Mouse (Mus musculus): ENCODE measurements around the gene Aurka.

Gene Aurka

GRCm38 (mm10) chr2:172370411-172371223, at the start of gene Aurka, which contains the start of gene Cstf1:
Gene Aurka, minus strand, starts transcription at chr2:172370535.
Gene Cstf1, plus strand, starts transcription at chr2:172370681.
- in situ Hi-C loops (cut with MboI; ENCODE audit: unreplicated experiment in 2 of 2), result loop anchor here in 1 of 2 experiments (25.0 kb wide), 1 partner anchor 1292 kb away; the partner anchor contains the start of gene Rab22a

DNA sequence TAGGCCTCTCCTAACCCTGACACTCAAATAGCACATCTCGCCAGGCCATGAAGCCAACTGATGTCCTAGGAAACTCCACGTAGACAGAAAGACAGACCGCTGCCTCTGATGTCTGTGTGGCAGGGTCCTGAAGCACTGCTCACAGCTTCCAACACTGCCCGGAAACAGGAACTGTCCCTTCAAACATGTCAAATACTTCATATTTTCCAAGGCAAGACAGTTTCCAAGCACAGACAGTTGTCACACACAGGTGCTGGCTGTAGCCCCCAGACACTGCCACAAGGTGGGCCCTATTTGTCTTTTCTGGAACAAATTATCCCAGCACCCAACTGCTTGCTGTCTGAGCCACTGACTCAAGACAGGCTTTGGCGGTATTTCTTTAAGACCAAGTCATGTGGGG, 47.9 kb upstream of the Aurka start:
- in situ Hi-C loops (cut with MboI; ENCODE audit: unreplicated experiment in 2 of 2), result no loop called here

DNA sequence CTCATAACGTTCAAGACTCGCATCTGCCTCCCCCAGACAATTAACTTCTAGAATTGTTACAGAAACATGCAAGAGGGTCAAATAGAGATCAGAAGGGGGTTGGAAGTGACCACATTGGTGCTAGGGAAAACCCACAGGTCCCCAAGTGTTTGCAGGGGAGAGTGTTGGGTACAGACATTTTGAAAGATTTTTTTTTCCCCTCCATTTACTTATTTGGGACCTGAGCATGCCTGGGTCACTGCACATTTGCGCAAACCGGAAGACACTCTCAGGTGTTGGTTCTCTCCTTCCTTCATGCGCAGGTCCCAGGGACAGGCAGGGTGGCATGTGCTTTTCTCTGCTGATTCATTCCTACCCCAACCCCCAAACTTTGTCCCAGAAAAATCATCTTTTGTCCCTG, 46.5 kb upstream of the Aurka start:
- in situ Hi-C loops (cut with MboI; ENCODE audit: unreplicated experiment in 2 of 2), result no loop called here

DNA sequence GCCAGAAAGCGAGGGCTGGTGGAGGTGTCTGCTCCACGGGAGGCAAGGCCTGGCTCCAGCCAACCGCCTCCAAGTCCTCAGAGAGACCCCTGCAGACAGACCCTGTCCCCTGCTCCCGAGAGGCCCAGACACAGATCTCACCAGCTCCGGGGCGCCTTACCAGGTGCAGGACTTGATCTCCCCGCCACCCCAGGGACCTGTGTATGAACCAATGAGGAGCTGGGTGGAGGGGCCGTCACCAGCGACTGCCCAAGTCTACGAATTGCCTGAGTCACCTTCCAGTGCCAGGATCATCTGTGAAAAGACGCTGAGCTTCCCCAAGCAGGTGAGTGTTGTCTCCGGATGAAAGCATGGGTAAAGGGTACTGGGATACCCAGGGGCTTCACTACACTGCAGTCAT, 45.9 kb upstream of the Aurka start:
- in situ Hi-C loops (cut with MboI; ENCODE audit: unreplicated experiment in 2 of 2), result no loop called here

DNA sequence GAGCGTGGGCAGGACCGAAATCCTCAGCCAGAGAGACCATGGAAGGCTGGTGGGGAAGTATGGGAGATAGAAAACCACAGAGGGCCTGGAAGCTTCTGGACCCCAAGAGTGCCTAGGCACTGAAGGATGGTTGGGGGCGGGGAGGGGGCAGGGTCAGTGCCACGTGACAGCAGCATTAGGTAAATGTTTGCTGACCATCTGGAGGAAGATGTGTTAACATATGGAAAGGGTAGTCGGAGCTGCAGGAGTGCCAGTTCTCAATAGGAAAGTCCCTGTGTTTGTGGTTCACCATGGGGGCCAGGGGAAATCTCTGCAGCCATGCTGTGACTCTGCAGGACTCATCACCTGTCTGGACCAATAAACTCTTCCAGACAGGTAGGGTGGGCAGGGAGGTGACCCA, 43.6 kb upstream of the Aurka start:
- in situ Hi-C loops (cut with MboI; ENCODE audit: unreplicated experiment in 2 of 2), result no loop called here

DNA sequence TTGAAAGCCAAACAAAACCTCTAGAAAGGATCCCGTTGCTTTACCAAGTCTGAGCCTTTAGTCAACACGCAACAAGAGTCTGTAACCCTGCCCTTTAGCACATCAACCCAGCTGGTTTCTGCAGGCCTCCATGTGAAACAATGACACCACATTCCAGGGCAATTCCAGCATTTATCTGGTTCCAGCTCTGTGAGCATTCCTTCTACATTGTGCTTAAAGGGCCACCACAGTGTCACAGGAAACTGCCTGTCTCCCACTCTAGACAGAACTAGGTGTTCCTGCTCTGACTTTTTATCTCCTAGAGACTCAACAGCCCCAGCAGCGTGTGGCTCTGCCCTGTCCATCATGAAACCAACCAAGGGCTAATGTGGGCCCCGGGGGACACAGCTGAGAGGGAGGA, 42.9 kb upstream of the Aurka start:
- in situ Hi-C loops (cut with MboI; ENCODE audit: unreplicated experiment in 2 of 2), result no loop called here

DNA sequence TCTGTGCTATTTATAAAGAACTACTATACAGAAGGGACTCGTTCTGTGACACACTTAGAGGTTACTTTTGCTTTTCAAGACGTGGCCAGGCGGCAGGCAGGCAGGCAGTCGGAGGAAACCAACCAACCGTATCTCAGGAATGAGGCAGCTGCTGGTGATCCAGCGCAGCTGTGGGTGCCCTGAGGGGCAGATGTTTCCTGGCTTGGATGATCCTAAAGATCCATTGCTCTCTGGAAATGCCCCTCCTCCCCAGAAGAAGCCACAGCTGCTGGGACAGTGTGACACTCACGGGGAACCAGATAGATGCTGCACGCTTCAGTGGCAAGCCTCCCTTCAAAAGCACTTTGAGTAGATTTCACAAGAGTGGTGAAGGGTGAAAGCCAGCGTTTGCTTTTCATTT, 42.1 kb upstream of the Aurka start:
- in situ Hi-C loops (cut with MboI; ENCODE audit: unreplicated experiment in 2 of 2), result no loop called here

DNA sequence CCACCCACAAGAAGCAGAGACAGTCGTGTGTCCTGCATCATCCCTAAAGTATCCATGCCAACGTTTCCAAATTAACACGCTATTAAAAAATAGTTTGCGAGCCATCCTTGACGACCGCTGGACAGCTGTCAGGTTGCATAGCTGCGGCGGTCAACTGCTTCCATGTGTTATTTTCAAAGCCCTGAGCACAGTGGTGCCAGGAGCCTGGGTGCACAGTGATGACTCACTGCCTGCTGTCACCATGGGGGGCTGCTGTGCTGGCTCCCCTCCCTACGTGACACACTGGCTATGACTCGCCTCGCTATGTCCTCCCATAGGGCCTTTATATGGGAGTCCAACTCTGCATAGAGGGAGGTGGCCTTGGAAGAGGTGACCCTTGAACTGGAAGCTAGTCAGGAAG, 40.8 kb upstream of the Aurka start:
- in situ Hi-C loops (cut with MboI; ENCODE audit: unreplicated experiment in 2 of 2), result no loop called here

DNA sequence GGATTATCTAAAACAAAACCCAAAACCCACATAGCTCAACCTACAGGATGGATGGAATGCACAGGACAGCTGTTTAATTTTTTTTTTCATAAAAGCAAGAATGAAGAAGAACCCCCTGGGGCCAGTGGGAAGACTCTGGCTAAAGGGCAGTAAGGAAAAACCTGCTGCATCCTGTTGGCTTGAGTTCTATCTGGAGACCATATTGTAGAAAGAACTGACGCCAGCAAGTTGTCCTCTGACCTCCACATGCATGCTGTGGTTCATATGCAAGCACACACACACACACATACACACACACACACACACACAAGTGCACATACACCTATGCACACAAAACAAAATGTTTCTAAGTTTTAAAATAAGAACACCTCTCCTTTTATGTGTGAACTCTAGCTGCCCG, 40.4 kb upstream of the Aurka start:
- in situ Hi-C loops (cut with MboI; ENCODE audit: unreplicated experiment in 2 of 2), result no loop called here

GRCm38 (mm10) chr2:172407499-172407898, 37.2 kb upstream of the Aurka start:
- in situ Hi-C loops (cut with MboI; ENCODE audit: unreplicated experiment in 2 of 2), result no loop called here

DNA sequence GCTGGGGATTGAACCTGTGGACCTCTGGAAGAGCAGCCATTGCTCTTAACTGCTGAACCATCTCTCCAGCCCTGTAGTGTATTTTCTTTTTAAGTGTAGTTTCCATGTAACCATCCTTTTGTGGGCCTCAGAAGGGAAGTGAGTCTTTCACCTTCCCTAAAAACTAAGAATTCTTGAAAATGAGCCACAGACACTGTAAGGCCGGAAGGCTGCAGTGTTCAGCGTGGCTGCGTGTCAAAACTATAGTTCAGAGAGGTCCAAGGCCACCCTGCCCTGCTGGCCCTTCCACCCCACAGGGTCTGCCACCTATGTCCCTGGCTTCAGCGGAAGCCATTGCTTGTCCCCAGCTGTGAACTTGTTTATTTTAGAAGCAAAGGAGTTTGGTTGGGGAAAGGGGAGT, 35.8 kb upstream of the Aurka start:
- in situ Hi-C loops (cut with MboI; ENCODE audit: unreplicated experiment in 2 of 2), result no loop called here

DNA sequence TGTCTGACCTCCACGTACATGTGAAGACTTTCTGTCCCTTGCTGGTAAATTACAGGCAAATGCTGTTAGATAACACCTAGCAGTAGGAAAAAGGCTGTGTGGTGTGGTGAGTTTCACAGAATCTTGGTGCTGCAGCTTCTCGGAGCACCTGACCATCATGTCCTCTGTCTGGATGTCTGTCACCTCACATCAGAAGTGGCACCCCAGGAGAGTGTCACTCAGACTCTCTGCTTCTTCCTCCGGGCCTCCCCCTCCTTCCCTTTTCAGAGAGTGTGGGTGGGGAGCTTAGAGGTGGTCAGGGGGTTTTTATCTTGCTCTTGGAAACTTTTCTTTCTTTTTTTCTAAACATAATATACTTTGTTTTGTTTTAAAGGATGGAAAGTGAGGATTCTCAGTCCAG, 34.7 kb upstream of the Aurka start:
- in situ Hi-C loops (cut with MboI; ENCODE audit: unreplicated experiment in 2 of 2), result no loop called here

DNA sequence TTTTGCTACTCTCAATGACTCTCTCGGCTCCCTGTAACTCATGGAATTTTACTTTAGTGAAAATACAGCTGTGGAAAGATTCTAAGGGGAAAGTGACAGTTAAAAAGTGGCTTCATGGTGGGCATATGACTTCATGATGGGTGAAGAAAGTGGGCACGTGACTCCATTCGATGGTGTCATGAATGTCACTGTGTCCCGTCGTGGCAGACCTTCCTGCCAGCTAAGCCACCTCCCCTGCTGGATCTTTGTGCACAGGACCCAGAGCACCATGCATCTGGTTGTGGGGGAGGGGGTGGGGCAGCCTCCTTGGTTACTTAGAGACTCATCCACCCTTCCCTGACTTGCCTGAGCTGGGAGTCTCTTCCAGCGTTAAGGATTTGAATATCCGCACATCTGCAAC, 33.9 kb upstream of the Aurka start:
- in situ Hi-C loops (cut with MboI; ENCODE audit: unreplicated experiment in 2 of 2), result no loop called here

DNA sequence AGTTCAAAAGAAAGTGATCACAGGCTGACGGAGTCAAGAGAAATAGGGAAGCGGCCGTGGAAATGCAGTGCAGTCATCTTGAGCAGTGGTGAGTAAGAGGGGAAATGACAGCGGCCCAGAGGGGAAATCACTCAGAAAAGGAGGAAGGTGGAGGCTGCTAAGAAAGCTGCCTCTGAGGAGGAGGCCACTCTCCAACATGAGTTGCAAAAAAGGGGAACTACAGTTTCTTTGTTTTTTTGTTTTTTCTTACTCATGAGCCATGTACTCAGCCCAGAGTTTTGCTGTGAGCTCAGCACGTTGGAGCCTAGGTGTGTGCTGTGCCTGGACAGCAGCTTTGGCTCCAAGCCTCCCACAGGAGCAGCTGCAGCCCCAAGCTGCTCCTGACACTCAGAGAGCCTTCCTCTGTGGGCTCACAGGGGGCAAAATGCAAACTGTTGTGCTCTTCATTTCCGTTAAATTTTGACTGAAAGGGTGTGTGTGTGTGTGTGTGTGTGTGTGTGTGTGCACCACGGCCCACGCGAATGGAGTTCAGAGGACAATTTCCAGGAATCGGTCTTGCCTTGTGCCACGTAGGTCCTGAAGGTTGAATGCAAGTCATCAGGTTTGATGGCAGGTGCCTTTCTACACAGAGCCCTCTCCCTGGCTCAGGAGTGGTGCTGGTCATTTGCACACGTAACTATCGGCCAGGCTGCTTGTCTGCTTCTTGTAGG, 30.9 kb upstream of the Aurka start:
- in situ Hi-C loops (cut with MboI; ENCODE audit: unreplicated experiment in 2 of 2), result no loop called here

GRCm38 (mm10) chr2:172399901-172400300, 29.6 kb upstream of the Aurka start:
- in situ Hi-C loops (cut with MboI; ENCODE audit: unreplicated experiment in 2 of 2), result loop anchor here (10.0 to 25.0 kb wide), 2 partner anchors 637 to 1135 kb away; no protein-coding TSS in a partner anchor

DNA sequence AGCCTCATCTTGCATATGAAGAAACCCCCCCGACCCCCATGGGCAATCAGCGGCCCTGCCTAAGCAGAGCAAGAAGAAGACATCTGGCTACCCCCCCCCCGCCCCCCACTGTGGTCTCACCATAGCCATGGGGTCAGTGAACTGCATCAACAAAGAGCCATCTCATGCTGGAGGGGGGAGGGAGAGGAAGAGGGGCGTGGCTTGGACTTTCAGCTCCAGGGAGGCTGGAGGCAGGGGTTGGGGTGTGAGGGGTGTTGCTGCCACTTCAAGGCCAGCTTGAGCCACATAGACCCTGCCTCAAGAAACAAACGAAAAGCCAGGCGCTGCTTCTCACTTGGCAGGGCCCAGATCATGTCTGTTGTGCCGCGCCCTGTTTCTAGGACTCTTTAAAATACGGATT, 25.6 kb upstream of the Aurka start:
- in situ Hi-C loops (cut with MboI; ENCODE audit: unreplicated experiment in 2 of 2), result loop anchor here (10.0 to 25.0 kb wide), 2 partner anchors 641 to 1139 kb away; no protein-coding TSS in a partner anchor

GRCm38 (mm10) chr2:172394671-172395070, 24.3 kb upstream of the Aurka start:
- in situ Hi-C loops (cut with MboI; ENCODE audit: unreplicated experiment in 2 of 2), result loop anchor here (10.0 to 25.0 kb wide), 2 partner anchors 643 to 1140 kb away; no protein-coding TSS in a partner anchor

GRCm38 (mm10) chr2:172394052-172394392, 23.7 kb upstream of the Aurka start:
- in situ Hi-C loops (cut with MboI; ENCODE audit: unreplicated experiment in 2 of 2), result loop anchor here (10.0 to 25.0 kb wide), 2 partner anchors 643 to 1141 kb away; no protein-coding TSS in a partner anchor

GRCm38 (mm10) chr2:172393391-172394051, 23.2 kb upstream of the Aurka start, which contains the start of gene Cass4:
Gene Cass4, plus strand, starts transcription at chr2:172393794.
- in situ Hi-C loops (cut with MboI; ENCODE audit: unreplicated experiment in 2 of 2), result loop anchor here (10.0 to 25.0 kb wide), 2 partner anchors 644 to 1141 kb away; no protein-coding TSS in a partner anchor

GRCm38 (mm10) chr2:172392041-172392521, 21.7 kb upstream of the Aurka start:
- in situ Hi-C loops (cut with MboI; ENCODE audit: unreplicated experiment in 2 of 2), result loop anchor here (10.0 to 25.0 kb wide), 2 partner anchors 645 to 1143 kb away; no protein-coding TSS in a partner anchor

GRCm38 (mm10) chr2:172390341-172390740, 20.0 kb upstream of the Aurka start:
- in situ Hi-C loops (cut with MboI; ENCODE audit: unreplicated experiment in 2 of 2), result loop anchor here (10.0 to 25.0 kb wide), 2 partner anchors 647 to 1144 kb away; no protein-coding TSS in a partner anchor
